Mouse (Mus musculus): ENCODE data around the gene P2rx6.

GRCm38 (mm10) chr16:17528276-17528675 lies 33.4 kb upstream of the P2rx6 start:
- TF ChIP-seq CTCF (IDR thresholded peaks at IDR 0.05; ENCODE audit: low read depth, low read length) (no peak), TAL1 (conservative IDR thresholded peaks at IDR 0.05; ENCODE audit: low read depth, low read length) (no peak)
